Mouse (Mus musculus): ENCODE measurements around the gene Gm9045.
"Not testable (repeated sequence)": the region's sequence is repeated elsewhere in the genome, so short reads cannot be mapped to it uniquely, and the experiment has no call there.

Gene Gm9045

GRCm38 (mm10) chr10:118337731-118338130, at the start of gene Gm9045:
TSS of gene Gm9045 (minus strand) at chr10:118337831.
- DNase-seq (ENCODE audit: low read depth, low spot score) = not testable (repeated sequence)

- DNase-seq (ENCODE audit: low read depth, low spot score) = peak; percentile 66
Observed at GRCm38 (mm10) chr10:118370443-118370842, 32.8 kb upstream of the Gm9045 start.

- no peak for DNase-seq (ENCODE audit: low read depth, low spot score)
Observed at GRCm38 (mm10) chr10:118369518-118369917, 31.9 kb upstream of the Gm9045 start.

- not testable (repeated sequence) for DNase-seq (ENCODE audit: low read depth, low spot score)
Observed at GRCm38 (mm10) chr10:118354005-118354404, 16.4 kb upstream of the Gm9045 start, which contains the start of gene Gm9049. TSS of gene Gm9049 (minus strand) at chr10:118354105.

GRCm38 (mm10) chr10:118348579-118348978, 10.9 kb upstream of the Gm9045 start, which contains the start of gene Gm9048:
TSS of gene Gm9048 (minus strand) at chr10:118348679.
- DNase-seq (ENCODE audit: low read depth, low spot score) = not testable (repeated sequence)

- DNase-seq (ENCODE audit: low read depth, low spot score) = not testable (repeated sequence)
Observed at GRCm38 (mm10) chr10:118343155-118343554, 5.5 kb upstream of the Gm9045 start, which contains the start of gene Gm9046. TSS of gene Gm9046 (minus strand) at chr10:118343255.

DNA sequence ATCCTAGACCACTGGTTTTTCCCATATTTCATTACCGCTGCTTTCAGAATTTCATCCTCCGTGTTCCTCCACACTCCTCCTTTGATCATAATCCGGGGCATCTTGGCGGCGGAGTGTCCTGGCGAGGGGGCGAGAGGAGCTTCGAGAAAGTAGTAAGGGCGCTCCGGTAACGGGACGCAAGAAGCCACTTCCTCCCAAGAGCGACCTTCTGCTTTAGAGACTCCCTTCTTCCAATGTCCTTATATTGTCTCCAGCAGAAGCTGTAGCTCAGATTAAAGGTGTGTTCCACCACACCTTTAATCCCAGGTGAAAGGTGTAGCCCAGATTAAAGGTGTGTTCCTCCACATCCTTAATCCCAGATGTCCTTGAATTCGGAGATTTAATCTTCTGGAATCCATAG, 5.3 kb downstream of the Gm9045 start, which contains the start of gene Gm9044:
Gene Gm9044, minus strand, starts transcription at position 101 of the 400 bp plus-strand sequence.
- DNase-seq (ENCODE audit: low read depth, low spot score) = not testable (repeated sequence)

GRCm38 (mm10) chr10:118326869-118327268, 10.8 kb downstream of the Gm9045 start, which contains the start of gene Gm9040:
TSS of gene Gm9040 (minus strand) at chr10:118326969.
- DNase-seq (ENCODE audit: low read depth, low spot score) = not testable (repeated sequence)

GRCm38 (mm10) chr10:118319024-118319423, 18.6 kb downstream of the Gm9045 start:
- DNase-seq (ENCODE audit: low read depth, low spot score) = no peak

DNA sequence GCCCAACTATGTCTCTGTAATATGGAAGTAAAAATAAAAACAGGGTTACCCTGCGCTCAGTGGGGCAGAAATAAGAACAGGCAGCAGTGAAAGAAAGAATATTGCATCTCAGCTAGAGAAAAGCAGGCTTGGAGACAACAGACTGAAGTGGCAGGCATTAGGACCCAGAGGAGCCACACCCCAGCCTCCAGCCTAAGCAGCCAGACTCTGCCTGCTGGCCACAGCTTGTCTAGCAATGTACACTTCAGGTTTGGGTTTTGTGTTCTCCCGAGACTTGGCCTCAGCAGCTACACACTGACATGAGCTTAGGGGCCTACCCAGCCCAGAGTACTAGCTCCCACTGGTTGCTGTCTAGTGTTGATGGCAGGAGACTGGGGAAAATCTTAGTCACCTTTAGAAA, 35.5 kb downstream of the Gm9045 start:
- DNase-seq (ENCODE audit: low read depth, low spot score) = not testable (repeated sequence)

GRCm38 (mm10) chr10:118294938-118295337, 42.7 kb downstream of the Gm9045 start, which contains the start of gene Iltifb:
TSS of gene Iltifb (minus strand) at chr10:118295038.
- no peak for DNase-seq (ENCODE audit: low read depth, low spot score)
